Mouse (Mus musculus) retina, postnatal 1 day (tissue): ENCODE data around the gene Mroh8.
"Not testable (repeated sequence)": the region's sequence is repeated elsewhere in the genome, so short reads cannot be mapped to it uniquely, and the experiment has no call there.

Source experiments
- DNase-seq: peaks from one replicate; pipeline ENCODE4 v3.0.0-alpha.2; 2012

The Mroh8 gene

DNA sequence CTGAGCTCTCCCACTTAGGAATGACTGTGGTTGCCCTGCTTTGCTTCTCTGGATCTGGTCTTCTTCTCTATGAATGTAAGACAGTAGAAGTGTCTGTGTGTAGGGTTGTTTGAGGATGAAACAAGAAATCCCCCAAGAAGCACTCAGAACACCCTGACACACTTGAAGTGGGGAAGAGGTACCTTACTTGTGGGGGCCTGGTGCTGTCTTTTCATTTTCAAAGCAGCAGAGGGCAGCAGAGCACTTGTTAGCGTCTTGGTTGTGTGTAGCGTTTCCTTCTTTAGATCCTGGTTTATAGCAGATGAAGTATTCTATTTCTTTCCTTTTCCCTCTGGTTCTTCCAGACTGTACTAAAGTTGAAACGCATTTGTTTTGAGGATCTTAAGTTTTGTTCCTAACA lies 8.2 kb upstream of the Mroh8 start:
- peak; percentile 68 for DNase-seq

DNA sequence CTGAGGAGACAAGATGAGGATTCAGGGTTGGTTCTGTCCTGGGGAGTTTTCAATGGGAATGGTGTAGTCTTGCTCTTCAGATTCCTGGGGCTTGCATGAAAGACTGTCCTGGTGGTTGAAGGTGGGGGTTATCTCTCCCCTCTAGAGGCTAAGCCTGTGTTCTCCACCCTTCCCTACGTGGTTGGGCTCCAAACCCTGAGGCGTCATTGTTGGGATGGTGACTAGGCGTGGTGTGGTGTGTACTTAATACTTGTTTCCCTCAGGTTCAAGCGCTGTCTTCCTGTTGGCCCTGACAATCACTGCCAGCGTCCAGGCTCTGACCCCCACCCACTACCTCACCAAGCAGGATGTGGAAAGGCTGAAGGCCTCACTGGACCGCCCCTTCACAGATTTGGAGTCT lies 4.0 kb upstream of the Mroh8 start:
- DNase-seq: no peak

GRCm38 (mm10) chr2:157278717-157279415 lies 483 bp downstream of the Mroh8 start, which contains the start of gene Rpn2:
TSS of gene Rpn2 (plus strand) at chr2:157279017.
- DNase-seq: peak; percentile 97

DNA sequence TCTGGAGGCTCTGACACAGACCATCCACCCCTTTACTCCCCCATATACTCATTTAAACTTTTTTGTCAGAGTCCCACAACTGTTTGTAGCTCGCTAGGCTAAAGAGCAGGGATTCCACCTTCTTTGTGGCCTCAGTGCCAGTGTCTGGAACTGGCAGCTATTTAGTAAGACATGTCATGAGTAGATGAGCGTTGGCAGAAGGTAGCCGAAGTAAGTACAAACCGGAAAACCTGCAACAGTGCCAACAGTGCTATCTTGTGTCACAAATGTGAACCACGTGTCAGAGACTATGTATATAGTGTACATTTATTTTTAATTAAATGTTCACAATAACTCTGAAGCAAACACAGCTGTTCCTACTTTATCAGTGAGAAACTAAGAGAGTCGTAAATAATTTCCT lies 15.5 kb downstream of the Mroh8 start:
- DNase-seq: no peak

GRCm38 (mm10) chr2:157263101-157263500 lies 16.2 kb downstream of the Mroh8 start:
- no peak for DNase-seq

DNA sequence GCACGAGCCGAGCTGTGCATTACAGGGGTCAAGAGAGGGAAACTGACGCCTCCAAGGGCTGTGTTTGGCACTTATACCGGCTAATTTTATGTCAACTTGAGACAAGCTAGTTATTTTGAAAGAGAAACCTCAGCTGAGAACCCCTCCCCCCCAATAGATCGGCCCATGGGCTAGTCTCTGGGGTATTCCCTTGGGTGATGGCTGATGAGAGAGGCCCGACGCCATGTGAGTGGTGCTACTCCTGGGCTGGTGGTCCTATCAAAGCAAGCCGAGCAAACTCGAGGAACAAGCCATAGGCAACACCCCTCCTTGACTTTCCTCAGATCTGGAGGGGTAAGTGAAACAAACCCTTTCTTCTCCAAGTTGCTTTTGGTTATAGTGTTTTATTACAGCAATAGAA lies 16.8 kb downstream of the Mroh8 start:
- no peak for DNase-seq

- no peak for DNase-seq
Measured at GRCm38 (mm10) chr2:157261930-157262329, 17.4 kb downstream of the Mroh8 start.

DNA sequence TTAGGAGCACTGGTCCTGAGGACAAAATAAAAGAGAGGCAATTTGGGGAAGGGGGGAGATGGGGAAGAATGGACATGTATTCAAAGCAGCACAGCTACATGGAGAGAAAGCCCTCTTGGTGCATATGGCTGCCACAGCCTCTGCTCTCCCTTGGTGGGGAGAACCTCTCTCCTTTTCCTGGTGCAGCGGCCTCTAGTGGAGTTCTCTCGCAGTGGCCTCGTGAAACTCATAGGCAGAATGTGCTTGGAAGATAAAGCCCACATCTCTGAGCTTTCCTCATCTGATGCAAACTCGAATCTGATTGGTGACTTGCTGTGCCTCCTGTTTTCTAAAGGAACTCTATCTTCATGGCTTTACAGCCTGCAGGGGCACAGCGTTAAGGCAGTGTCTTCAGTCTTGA lies 19.6 kb downstream of the Mroh8 start:
- peak; percentile 72 for DNase-seq

DNA sequence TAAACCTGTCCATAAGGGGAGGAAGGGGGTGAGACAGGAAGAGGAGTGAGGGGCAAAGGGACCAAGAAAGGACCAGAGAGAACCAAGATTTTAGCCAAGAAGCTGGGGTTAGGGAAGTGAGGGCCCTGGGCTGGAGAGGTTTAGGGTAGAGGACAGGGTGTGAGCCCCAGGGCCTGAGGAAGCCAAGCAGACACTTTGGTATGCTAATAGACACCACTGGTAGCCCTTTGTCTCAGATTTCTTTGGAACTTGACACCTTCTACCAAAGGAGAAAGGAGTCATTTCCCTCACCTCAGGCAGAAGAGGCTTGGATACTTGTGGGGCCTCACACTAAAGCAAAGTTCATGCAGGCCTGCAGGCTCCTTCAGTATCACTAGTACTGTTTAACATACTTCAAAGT lies 31.2 kb downstream of the Mroh8 start:
- no peak for DNase-seq

DNA sequence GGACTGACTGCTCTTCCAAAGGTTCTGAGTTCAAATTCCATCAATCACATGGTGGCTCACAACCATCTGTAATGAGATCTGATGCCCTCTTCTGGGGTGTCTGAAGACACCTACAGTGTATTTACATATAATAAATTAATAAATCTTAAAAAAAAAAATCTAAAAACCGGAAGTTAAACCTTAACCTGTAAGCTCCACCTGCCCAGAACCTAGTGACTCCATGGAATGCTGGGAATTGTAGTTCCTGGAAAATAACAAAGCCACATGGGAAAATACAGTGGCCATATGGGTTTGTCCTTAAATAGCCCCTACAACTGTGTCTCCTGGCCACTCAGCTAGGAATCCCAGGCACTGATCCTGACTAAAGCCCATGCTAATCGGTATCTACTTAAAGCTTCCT lies 33.7 kb downstream of the Mroh8 start:
- peak; percentile 37 for DNase-seq

GRCm38 (mm10) chr2:157245001-157245400 lies 34.3 kb downstream of the Mroh8 start:
- no peak for DNase-seq

DNA sequence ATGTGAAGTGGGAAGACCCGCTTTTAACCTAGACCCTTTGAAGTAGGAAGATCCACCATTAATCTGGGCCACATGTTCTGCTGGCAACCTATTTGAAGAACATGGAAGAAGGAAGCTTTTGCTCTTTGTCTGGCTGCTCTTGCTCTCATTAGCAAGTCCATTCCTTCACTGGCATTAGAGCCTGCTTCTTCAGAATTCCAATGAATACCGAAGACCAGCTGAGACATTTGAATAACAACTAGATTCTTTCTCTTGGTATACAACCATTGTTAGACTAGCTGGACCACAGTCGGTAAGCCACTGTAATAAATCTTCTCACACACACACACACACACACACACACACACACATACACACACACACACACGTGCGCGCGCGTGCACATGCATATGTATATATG lies 43.4 kb downstream of the Mroh8 start:
- DNase-seq: no peak

DNA sequence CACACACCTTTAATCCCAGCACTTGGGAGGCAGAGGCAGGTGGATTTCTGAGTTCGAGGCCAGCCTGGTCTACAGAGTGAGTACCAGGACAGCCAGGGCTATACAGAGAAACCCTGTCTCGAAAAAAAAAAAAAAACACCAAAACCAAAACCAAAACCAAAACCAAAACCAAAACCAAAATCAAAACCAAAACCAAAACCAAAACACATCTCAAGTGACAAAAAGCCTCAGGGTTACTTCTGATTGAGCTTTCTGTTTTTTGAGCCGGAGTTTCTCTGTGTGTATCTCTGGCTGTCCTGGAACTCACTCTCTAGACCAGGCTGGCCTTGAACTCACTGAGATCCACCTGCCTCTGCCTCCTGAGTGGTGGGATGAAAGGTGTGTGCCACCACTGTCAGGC lies 57.4 kb downstream of the Mroh8 start:
- DNase-seq: not testable (repeated sequence)

DNA sequence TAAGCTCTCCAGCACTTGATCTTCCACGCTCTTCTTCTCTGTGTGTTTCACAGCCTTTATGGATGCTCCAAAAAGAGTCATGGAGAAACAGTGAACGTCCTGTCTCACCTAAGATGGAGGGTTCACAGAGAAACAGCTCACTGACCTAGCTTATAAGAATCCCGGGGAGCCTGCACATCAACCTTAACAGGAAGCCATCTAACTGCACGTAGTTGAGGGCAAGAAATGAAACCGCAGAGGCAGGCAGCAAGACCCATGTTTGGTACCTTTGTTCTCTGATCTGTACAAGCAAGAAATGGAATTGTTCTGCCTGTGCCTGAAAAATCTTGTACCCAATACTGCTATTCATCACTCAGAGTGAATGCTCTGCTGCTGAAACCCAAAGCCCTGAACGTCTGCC lies 59.2 kb downstream of the Mroh8 start:
- no peak for DNase-seq

GRCm38 (mm10) chr2:157211731-157212130 lies 67.6 kb downstream of the Mroh8 start:
- no peak for DNase-seq

GRCm38 (mm10) chr2:157204366-157205218 lies 74.8 kb downstream of the Mroh8 start, which contains the start of gene Rbl1:
TSS of gene Rbl1 (minus strand) at chr2:157204534.
- peak; percentile 98 for DNase-seq

- no peak for DNase-seq
Measured at GRCm38 (mm10) chr2:157203459-157204365, 75.6 kb downstream of the Mroh8 start.

DNA sequence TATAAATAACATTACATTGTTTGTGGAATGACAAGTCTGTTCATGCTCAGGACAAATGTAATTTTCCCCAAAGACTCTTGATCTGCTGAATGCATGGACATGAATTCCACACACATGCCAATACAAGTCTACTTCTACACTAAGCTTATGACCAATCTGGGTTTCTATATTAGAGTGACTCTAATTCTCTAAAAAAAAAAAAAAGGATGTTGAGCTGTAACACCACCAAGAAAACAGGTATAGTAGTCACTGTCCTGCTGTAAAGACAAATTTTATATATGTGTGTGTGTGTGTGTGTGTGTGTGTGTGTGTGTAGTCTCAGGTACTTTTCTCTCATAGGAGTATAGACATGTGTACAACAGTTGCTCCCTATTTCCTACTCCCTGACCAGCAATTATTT lies 76.3 kb downstream of the Mroh8 start:
- no peak for DNase-seq

GRCm38 (mm10) chr2:157202361-157202760 lies 77.0 kb downstream of the Mroh8 start:
- peak; percentile 17 for DNase-seq

DNA sequence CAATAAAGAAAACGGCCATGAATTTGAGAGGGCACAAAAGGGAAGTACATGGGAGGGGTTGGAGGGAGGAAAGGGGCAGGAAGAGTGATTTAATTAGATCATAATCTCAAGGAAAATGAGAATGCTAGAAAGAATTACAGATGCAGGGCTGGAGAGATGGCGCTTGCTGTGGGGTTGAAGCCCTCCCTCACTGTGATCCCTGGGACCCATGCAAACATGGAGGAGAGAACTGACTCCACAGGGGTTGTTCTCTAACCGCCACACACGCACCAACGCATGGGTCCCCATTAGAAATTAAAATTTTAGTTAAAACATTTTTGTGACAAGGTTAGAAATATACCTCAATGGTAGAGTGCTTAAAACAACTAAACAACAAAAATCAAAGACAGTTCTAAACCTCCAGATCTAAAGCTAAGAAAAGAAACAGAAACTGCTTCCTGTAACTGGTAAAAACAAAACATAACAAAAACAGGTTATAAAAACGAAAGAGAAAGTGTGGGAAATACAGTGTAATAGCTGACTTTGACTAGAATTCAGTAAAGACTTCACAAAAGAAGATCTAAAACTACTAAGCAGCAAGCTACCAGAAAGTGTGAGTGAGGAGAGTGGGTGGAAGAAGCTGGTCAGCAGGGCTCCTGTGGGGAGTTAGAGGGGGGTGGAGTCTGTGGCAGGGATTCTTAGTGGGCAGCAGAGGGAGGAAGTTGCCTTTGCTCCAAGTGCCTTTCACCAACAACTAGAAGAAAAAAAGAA lies 78.1 kb downstream of the Mroh8 start:
- DNase-seq: no peak

DNA sequence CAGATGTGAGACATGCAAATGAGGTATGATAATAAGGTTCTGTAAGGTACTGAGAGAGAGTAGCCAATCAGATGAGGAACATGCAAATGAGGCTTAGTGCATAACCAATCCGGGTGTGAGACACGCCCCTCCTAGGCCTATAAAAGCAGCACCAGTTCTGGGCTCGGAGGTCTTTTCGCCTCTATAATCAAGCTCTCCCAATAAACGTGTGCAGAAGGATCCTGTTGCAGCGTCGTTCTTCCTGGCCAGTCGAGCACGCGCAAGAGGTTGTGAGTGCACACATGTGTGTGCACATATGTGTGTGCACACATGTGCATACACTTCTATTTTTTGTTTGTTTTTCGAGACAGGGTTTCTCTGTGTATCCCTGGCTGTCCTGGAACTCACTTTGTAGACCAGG lies 80.9 kb downstream of the Mroh8 start:
- not testable (repeated sequence) for DNase-seq

DNA sequence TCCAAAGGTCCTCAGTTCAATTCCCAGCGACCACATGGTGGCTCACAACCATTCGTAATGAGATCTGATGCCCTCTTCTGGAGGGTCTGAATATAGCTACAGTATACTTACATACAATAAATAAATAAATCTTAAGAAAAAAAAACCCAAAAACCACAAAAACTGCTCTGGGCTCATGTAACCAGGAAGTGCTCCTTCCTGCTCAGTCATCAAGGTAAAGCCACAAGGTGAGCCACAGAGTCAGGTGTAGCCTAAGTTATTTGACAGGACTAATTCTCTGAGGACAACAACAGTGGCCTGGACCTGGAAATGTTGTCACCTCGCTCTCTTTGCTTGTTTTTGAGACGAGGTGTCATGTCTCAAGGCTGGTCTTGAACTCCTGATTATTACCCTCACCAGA lies 88.7 kb downstream of the Mroh8 start:
- DNase-seq: no peak
